Mouse (Mus musculus) layer of hippocampus, adult 18-20 months (tissue): ENCODE measurements around the gene Fam25c. TPM values are rescaled to one million over a fixed set of nuclear protein-coding genes. Genes with fewer than 3 reads are reported as not detected.

Experiments used
- total RNA-seq, 2 experiments: library from RNA; stranded (reverse); gene quantifications; 2 replicates each; pipeline ENCODE4 v1.2.3; 2021

Fam25c gene
- total RNA-seq, 2 experiments from 2014 or later, result not detected

Other genes with a start within 250 kb of the Fam25c start
- not detected for gene Npy4r, start 202.9 kb downstream of the Fam25c start, total RNA-seq
- gene Gprin2, start 153.8 kb downstream of the Fam25c start, total RNA-seq, result 1 to 10 TPM; 2.9 to 3.3 TPM
- under 1 TPM; 0.30 to 0.32 TPM for gene Syt15, start 135.8 kb downstream of the Fam25c start, total RNA-seq
- 10 to 100 TPM; 12.2 to 13.4 TPM for gene Shld2, start 44.9 kb downstream of the Fam25c start, total RNA-seq
- gene Glud1, start 44.7 kb downstream of the Fam25c start, total RNA-seq, result 100 to 1,000 TPM; 279 to 296 TPM
- 1 to 10 TPM; 6.8 to 7.1 TPM for gene Sncg, start 19.4 kb upstream of the Fam25c start, total RNA-seq
- 1 to 10 TPM; 3.1 to 3.3 TPM for gene Mmrn2, start 20.0 kb upstream of the Fam25c start, total RNA-seq
- gene Bmpr1a, start 147.9 kb upstream of the Fam25c start, total RNA-seq, result 10 to 100 TPM; 35.9 to 38.5 TPM
- gene 9230112D13Rik, start 167.4 kb upstream of the Fam25c start, total RNA-seq, result not detected
- 1 to 10 TPM; 3.5 to 4.1 TPM for gene Ldb3, start 233.2 kb upstream of the Fam25c start, total RNA-seq
- not detected for gene Opn4, start 244.7 kb upstream of the Fam25c start, total RNA-seq